Mouse (Mus musculus) neural tube, embryonic 15.5 days (tissue): ENCODE measurements at regions not wholly inside any gene's neighbourhood (a gene's known extent, or its start where the extent isn't known, plus 50 kb on each side); places are given as distances from the start of the nearest gene placed in this dataset.

Experiments
- ATAC-seq: fragments of 200-750 bp; cut with Nextera tagmentation; 2 replicates; pipeline ENCODE4 v1.8.0; 2017; ENCODE audit warnings: mild to moderate bottlenecking, moderate TSS enrichment, moderate library complexity; ENCODE audit not compliant: low FRiP score
- H3K27ac ChIP-seq: fragments of 300-500 bp; sonication (generic); replicated peaks from 2 replicates; pipeline ENCODE4 v1.5.1; 2015; ENCODE audit warnings: mild to moderate bottlenecking, inconsistent platforms
- H3K27me3 ChIP-seq: fragments of 300-500 bp; sonication (generic); replicated peaks from 2 replicates; pipeline ENCODE4 v1.6.1; 2015; ENCODE audit warnings: inconsistent platforms
- H3K36me3 ChIP-seq: fragments of 300-500 bp; sonication (generic); 2 replicates; pipeline ENCODE4 v1.6.1; 2015; ENCODE audit warnings: inconsistent platforms
- H3K4me1 ChIP-seq: fragments of 300-500 bp; sonication (generic); 2 replicates; pipeline ENCODE4 v1.6.1; 2015; ENCODE audit warnings: inconsistent platforms
- H3K4me2 ChIP-seq: fragments of 300-500 bp; sonication (generic); 2 replicates; pipeline ENCODE4 v1.6.1; 2015; ENCODE audit warnings: inconsistent platforms, mild to moderate bottlenecking, moderate library complexity
- H3K4me3 ChIP-seq: fragments of 300-500 bp; sonication (generic); replicated peaks from 2 replicates; pipeline ENCODE4 v1.5.1; 2015; ENCODE audit warnings: mild to moderate bottlenecking, inconsistent platforms
- H3K9ac ChIP-seq: fragments of 300-500 bp; sonication (generic); replicated peaks from 2 replicates; pipeline ENCODE4 v1.6.1; 2015; ENCODE audit warnings: mild to moderate bottlenecking, inconsistent platforms
- H3K9me3 ChIP-seq: fragments of 300-500 bp; sonication (generic); replicated peaks from 2 replicates; pipeline ENCODE4 v1.6.1; 2016; ENCODE audit warnings: inconsistent platforms
- WGBS: fragments of 180-500 bp; shearing (Covaris S2); methylation state at CpG from one replicate; pipeline ENCODE4 v1.1.7; 2015; ENCODE audit warnings: mixed read lengths; 5-methylcytosine and 5-hydroxymethylcytosine counted together

DNA sequence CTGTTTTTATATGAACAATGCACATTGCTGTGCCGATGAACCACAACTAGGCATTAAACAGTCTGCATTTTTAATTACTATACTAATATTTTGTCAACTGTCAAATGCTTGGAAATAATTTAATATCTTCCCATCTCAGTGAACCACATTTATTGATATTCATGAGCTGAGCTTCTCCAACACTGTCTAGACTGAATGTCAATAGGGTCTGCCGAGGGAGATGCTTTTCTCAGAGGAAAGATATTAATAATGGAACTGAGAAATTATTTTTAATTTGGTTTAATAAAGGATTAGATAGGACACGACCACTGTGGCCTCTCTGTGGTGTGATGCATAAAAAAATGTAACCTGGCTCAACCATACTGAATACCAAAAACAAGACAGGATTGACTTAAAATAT lies 381.7 kb upstream of the A1bg start:
- H3K4me2 ChIP-seq: no peak overlapping the region
- 50% methylated on average over 3 of the region's 3 CpGs for WGBS
- H3K9ac ChIP-seq: no peak overlapping the region
- no peaks in the 10 kb centered on the region for H3K27me3 ChIP-seq
- no peak overlapping the region for H3K27ac ChIP-seq
- no peak overlapping the region for H3K4me3 ChIP-seq
- no peaks in the 10 kb centered on the region for H3K4me1 ChIP-seq
- H3K9me3 ChIP-seq: no peaks in the 10 kb centered on the region
- H3K36me3 ChIP-seq: no peaks in the 10 kb centered on the region
- no peak for ATAC-seq

DNA sequence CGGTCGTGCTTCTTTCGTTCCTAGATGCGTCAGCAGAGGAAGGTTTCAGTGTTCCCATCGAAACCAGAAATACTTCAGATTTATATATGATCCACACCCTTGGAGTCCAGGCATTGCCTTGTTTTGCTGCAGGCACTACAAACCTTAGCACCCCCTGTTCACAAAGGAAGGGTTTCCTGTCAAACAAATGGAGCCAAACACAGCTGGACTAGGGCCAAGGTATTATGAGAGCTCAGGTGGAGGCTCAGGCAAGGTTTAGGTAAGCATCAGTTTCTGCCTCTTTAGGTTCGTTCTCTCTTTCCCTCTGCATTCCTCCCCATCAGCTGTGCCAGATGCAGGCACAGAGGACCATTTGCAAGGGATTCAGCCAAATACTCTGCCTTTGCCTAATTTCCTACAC lies 377.0 kb upstream of the A1bg start:
- Histone ChIP-seq H3K27ac (no peak overlapping the region), H3K9me3 (no peaks in the 10 kb centered on the region), H3K4me1 (no peaks in the 10 kb centered on the region), H3K4me2 (no peak overlapping the region), H3K27me3 (no peaks in the 10 kb centered on the region), H3K36me3 (no peaks in the 10 kb centered on the region), H3K4me3 (no peak overlapping the region), H3K9ac (no peak overlapping the region)
- ATAC-seq: no peak
- WGBS: 87% methylated on average over 6 of the region's 6 CpGs

DNA sequence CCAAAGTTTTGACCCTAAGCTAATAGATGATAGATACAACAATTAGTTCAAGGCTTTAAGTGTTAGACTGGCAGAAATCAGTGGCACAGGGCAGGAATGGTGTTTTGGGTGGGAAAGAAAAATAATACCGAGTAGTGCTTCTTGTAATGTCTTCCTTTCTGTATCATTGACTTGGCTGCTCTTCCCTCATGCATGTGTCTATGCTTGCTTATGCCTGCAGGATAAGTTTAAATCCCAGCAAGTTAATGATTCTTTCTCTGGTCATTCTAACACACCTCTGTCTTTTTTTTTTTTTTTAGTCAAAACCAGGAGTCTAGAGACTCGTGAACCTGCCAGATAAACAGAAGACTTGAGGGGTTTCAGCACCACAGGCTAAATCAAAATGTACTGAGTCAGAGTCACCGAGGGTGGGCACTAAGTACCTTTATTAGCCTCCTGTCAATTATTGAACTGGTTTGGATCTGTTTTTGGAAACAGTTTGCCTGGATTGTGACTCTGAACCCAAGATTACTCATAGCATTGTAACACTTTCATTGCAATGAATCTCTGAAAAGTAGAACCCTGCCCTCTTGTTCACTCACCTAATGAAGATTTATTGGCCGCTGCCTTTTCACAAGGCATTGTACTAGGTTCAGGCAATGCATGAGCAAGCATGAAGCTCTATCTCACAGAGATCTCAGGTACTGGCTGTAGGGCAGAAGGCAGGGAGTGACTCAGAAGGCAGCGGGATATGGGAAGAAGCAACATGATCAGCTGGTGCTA lies 374.8 kb upstream of the A1bg start:
- no peak for ATAC-seq
- Histone ChIP-seq H3K36me3 (no peaks in the 10 kb centered on the region), H3K27ac (no peak overlapping the region), H3K27me3 (no peaks in the 10 kb centered on the region), H3K4me3 (no peak overlapping the region), H3K9me3 (no peaks in the 10 kb centered on the region), H3K4me2 (no peak overlapping the region), H3K9ac (no peak overlapping the region), H3K4me1 (no peaks in the 10 kb centered on the region)
- 87% methylated on average over 5 of the region's 5 CpGs for WGBS

DNA sequence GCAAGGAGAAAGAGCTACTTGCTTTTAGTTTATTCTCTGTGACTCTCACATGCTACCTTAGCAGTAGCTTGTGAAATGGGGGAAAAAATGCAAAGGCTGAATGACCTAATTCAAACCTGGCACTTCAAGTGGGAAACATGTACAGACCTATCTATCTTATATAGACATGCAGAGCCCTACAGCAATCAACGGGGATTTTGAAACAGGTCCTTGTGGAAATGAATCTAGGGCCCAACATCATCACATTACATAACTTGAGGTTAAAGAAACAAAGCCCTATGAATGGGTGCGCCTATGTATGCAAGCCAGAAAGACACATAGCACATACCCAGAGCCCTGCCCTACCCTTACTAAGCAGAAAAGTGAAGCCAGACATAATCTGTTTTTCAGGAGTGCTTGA lies 371.8 kb upstream of the A1bg start:
- no peaks in the 10 kb centered on the region for H3K9me3 ChIP-seq
- no peak overlapping the region for H3K27ac ChIP-seq
- no peak overlapping the region for H3K9ac ChIP-seq
- H3K4me3 ChIP-seq: no peak overlapping the region
- no peak overlapping the region for H3K4me2 ChIP-seq
- no peak for ATAC-seq
- H3K27me3 ChIP-seq: no peaks in the 10 kb centered on the region
- H3K4me1 ChIP-seq: no peaks in the 10 kb centered on the region
- no peaks in the 10 kb centered on the region for H3K36me3 ChIP-seq
- WGBS: 97% methylated on average over 2 of the region's 2 CpGs

DNA sequence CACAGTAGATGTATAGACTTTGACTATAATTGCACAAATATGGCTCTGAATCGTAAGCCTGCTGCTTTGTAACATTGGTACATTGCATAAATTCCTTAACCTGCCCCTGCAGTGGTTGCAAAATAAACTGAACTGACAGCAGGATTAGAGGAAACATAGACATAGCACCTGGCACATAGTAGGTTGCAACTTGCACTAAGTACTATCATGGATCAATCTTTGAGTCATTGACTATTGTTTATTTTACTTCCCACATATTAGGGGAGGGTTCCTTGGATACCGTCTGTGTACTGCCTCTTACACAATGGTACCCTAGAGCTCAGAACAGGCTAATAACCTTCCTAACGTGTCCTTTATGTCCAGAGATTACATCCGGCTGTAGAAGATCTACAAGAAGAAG lies 371.3 kb upstream of the A1bg start:
- Histone ChIP-seq H3K9me3 (no peaks in the 10 kb centered on the region), H3K9ac (no peak overlapping the region), H3K27ac (no peak overlapping the region), H3K36me3 (no peaks in the 10 kb centered on the region), H3K4me2 (no peak overlapping the region), H3K4me3 (no peak overlapping the region), H3K27me3 (no peaks in the 10 kb centered on the region), H3K4me1 (no peaks in the 10 kb centered on the region)
- ATAC-seq: no peak
- WGBS: 74% methylated on average over 4 of the region's 4 CpGs

DNA sequence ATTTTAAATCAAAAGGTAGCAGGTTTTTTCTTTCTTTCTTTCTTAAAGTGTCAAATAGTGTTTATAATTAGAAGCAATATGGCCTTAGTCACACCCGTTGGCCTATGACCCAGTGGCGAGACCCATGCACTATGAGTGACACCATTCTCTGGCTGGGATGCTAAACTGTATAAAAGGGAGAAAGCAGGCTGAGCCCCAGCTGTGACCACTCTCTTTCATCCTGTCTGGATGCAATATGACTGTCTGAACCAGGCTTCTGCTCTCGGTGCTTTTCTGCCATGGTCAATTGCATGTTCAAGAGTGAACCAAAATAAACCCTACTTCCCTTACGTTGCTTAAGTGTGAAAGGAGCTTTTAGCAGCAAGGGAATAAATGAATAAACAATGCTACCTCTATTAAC lies 346.0 kb upstream of the A1bg start:
- Histone ChIP-seq H3K27ac (no peak overlapping the region), H3K4me2 (no peak overlapping the region), H3K9ac (no peak overlapping the region), H3K4me3 (no peak overlapping the region), H3K9me3 (no peaks in the 10 kb centered on the region), H3K4me1 (no peaks in the 10 kb centered on the region), H3K36me3 (no peaks in the 10 kb centered on the region), H3K27me3 (no peaks in the 10 kb centered on the region)
- 42% methylated on average over 4 of the region's 4 CpGs for WGBS
- no peak for ATAC-seq

DNA sequence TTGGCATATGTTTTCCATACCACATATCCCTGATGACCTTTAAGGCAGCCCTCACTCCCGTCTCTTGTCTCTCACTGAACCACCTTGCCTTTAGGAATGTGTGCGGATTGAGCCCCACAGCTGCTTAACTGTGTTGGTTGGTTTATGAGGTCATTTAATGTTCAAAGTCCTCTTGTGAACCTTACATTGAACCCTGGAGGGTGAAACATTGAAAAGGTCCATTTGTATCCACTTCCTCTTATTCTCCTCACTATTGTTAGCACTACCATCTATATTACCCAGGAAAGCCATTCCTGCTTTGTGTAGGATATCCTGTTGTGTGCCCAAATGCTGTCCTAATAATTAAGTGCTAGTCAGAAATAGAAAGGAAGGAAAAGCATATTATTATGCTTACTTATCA lies 336.2 kb upstream of the A1bg start:
- Histone ChIP-seq H3K4me3 (no peak overlapping the region), H3K27ac (no peak overlapping the region), H3K4me1 (no peaks in the 10 kb centered on the region), H3K36me3 (no peaks in the 10 kb centered on the region), H3K4me2 (no peak overlapping the region), H3K27me3 (no peaks in the 10 kb centered on the region), H3K9ac (no peak overlapping the region), H3K9me3 (no peaks in the 10 kb centered on the region)
- no peak for ATAC-seq
- 72% methylated on average over 2 of the region's 2 CpGs for WGBS

DNA sequence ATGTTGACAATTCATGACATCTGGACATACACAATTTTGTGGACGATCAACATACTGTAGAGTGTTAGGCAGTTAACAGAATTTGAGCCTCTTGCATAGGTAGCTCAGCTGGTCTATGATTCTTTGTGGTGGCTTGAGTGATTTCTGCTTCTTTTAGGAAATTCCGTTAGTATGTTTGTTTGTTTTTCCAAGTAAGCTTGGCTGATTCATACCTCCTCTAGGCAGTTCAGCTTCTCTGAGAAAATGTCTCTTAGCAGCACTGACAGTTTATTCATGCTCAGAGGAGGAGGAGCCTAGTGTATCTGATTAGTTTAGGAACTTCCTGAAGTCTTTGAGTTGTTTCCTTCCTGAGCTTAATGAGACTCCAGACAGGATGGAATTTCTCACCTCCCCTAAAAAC lies 321.7 kb upstream of the A1bg start:
- Histone ChIP-seq H3K9ac (no peak overlapping the region), H3K27me3 (no peaks in the 10 kb centered on the region), H3K4me1 (no peaks in the 10 kb centered on the region), H3K9me3 (no peaks in the 10 kb centered on the region), H3K36me3 (no peaks in the 10 kb centered on the region), H3K4me3 (no peak overlapping the region), H3K4me2 (no peak overlapping the region), H3K27ac (no peak overlapping the region)
- ATAC-seq: no peak
- 83% methylated on average over 2 of the region's 2 CpGs for WGBS

DNA sequence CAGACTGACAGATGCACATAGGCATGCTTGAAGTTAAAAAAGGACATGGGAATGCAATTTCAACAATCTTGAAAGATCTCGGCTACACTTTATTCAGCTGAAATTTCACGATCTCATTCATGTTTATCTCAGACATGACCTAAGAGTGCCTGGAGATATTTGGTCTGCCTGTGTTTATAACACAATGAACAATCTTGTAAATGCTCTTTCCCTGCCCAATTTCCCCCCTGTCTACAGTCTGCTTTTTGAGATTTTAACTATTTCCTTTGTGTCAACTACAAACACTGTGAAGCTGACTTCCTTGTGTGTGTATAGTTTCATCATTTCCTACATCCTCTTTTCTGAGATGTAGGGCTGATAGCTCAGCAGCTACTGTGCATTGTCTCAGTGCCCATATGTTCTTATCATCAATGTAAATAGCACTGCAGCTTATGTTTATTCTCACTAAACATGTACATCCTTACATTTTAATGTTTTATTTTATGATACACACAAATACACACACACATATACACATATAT lies 319.4 kb upstream of the A1bg start:
- Histone ChIP-seq H3K36me3 (no peaks in the 10 kb centered on the region), H3K4me3 (no peak overlapping the region), H3K27me3 (no peaks in the 10 kb centered on the region), H3K9me3 (no peaks in the 10 kb centered on the region), H3K4me1 (no peaks in the 10 kb centered on the region), H3K27ac (no peak overlapping the region), H3K9ac (no peak overlapping the region), H3K4me2 (no peak overlapping the region)
- no peak for ATAC-seq
- 83% methylated on average over 2 of the region's 2 CpGs for WGBS

DNA sequence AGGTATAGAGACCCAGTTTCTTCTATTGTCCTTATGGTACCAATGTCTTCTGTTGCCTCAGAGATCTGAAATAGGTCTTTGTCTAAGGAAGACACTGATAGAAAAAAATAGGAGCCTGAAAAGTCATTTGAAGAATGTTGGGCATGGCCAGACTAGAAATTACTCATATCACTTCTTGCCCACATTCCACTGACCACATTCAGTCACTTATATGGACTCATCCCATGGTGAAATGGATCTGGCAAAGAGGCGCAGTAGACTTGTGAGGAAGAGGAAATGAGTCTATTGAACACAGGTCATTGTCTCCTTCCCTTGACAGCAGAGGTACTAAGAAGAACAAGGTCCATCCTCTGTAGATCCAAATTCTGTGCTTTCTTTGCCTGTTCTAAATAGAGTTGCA lies 318.9 kb upstream of the A1bg start:
- ATAC-seq: no peak
- Histone ChIP-seq H3K36me3 (no peaks in the 10 kb centered on the region), H3K9me3 (no peaks in the 10 kb centered on the region), H3K27ac (no peak overlapping the region), H3K9ac (no peak overlapping the region), H3K27me3 (no peaks in the 10 kb centered on the region), H3K4me3 (no peak overlapping the region), H3K4me2 (no peak overlapping the region), H3K4me1 (no peaks in the 10 kb centered on the region)
- WGBS: 94% methylated on average over 1 of the region's 1 CpGs

DNA sequence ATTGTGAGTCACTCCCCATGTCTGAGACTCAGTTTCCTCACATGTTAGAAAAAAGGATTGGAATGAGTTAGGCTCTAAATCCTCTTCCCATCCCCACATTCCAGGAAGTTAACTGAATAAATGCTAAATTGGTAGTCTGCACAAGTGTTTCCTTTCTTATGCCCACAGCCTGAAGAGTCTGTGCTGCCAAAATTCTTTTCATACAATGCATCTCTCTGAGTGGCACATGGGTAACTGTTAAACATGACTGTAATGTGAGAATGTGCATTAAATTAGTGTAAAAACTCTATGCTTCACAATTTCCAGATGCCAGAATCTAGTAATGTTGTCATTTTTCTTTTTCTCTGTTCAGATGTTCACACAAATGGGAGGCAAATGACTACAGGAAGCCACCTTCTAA lies 317.5 kb upstream of the A1bg start:
- Histone ChIP-seq H3K4me1 (no peaks in the 10 kb centered on the region), H3K27ac (no peak overlapping the region), H3K27me3 (no peaks in the 10 kb centered on the region), H3K9ac (no peak overlapping the region), H3K9me3 (no peaks in the 10 kb centered on the region), H3K4me3 (no peak overlapping the region), H3K4me2 (no peak overlapping the region), H3K36me3 (no peaks in the 10 kb centered on the region)
- ATAC-seq: no peak

DNA sequence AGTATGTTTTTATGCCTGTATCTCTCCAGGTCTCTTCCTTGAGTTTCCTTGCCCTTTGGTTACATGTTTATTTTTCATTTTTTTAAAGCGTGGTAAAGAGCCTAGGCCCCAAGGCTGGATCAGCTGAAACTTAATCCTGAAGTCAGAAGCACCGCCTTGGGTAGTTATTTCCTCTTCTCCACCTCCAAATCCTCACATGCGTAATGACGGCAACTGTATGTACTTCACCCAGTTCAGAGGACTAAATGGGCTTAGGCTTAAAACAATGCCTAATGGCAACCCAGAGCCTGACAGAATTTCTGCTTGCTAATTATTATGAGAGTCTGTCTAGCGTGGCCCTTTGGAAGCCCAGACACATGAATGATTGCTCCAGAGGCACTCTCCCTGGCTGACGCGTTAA lies 316.6 kb upstream of the A1bg start:
- WGBS: 76% methylated on average over 7 of the region's 7 CpGs
- Histone ChIP-seq H3K4me3 (no peak overlapping the region), H3K4me2 (no peak overlapping the region), H3K36me3 (no peaks in the 10 kb centered on the region), H3K4me1 (no peaks in the 10 kb centered on the region), H3K27me3 (no peaks in the 10 kb centered on the region), H3K9ac (no peak overlapping the region), H3K9me3 (no peaks in the 10 kb centered on the region), H3K27ac (no peak overlapping the region)
- ATAC-seq: no peak

DNA sequence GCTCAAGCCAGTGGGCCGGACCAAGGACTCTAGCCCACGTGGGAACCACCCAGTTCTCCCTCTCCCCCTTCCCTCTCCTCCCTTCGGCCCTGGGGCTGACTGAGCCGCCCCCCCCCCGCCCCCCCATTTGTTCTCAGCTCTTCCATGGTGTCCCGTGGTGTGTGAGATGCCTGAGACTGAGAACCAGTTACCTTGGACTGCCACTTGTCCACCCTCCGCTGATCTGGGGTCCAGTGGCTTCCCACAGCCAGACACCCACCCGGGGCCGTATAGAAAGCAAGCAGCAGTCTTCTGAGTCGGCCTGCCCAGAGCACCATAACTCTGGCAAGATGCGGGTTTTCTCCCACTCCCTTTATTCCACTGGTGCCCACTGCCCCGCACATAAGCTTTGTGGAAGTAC lies 316.2 kb upstream of the A1bg start:
- no peaks in the 10 kb centered on the region for H3K4me1 ChIP-seq
- no peak for ATAC-seq

More for the DNA sequence above, 316.2 kb upstream of the A1bg start:
- H3K9me3 ChIP-seq: no peaks in the 10 kb centered on the region
- WGBS: 66% methylated on average over 11 of the region's 12 CpGs
- no peaks in the 10 kb centered on the region for H3K27me3 ChIP-seq
- H3K36me3 ChIP-seq: no peaks in the 10 kb centered on the region
- H3K27ac ChIP-seq: no peak overlapping the region
- no peak overlapping the region for H3K4me2 ChIP-seq
- no peak overlapping the region for H3K4me3 ChIP-seq
- no peak overlapping the region for H3K9ac ChIP-seq
